Mouse (Mus musculus) lung, embryonic 16.5 days (tissue): ENCODE measurements around the gene Cbln4. TPM values are rescaled to one million over a fixed set of nuclear protein-coding genes. Genes with fewer than 3 reads are reported as not detected.
A peak's percentile ranks its signal among the peaks of the same experiment; 100 is the strongest.

Experiments used
- ATAC-seq: fragments of 200-750 bp; cut with Nextera tagmentation; 2 replicates; pipeline ENCODE4 v1.8.0; 2017; ENCODE audit warnings: low read depth, mild to moderate bottlenecking, moderate library complexity
- H3K27ac ChIP-seq: fragments of 300-500 bp; sonication (generic); 2 replicates; pipeline ENCODE4 v1.5.1; 2014; ENCODE audit warnings: mild to moderate bottlenecking, control low read depth, low read length
- H3K27me3 ChIP-seq: fragments of 300-500 bp; sonication (generic); 2 replicates; pipeline ENCODE4 v1.6.1; 2014; ENCODE audit warnings: low read depth, low read length, mixed read lengths; ENCODE audit not compliant: control insufficient read depth, insufficient read depth
- H3K36me3 ChIP-seq: fragments of 300-500 bp; sonication (generic); 2 replicates; pipeline ENCODE4 v1.6.1; 2014; ENCODE audit warnings: low read length; ENCODE audit not compliant: control insufficient read depth, insufficient read depth
- H3K4me1 ChIP-seq: fragments of 300-500 bp; sonication (generic); replicated peaks from 2 replicates; pipeline ENCODE4 v1.6.1; 2014; ENCODE audit warnings: low read length, mixed read lengths; ENCODE audit not compliant: control insufficient read depth, insufficient read depth
- H3K4me2 ChIP-seq: fragments of 300-500 bp; sonication (generic); 2 replicates; pipeline ENCODE4 v1.6.1; 2014; ENCODE audit warnings: low read depth, low read length, control low read depth
- H3K4me3 ChIP-seq: fragments of 300-500 bp; sonication (generic); 2 replicates; pipeline ENCODE4 v1.5.1; 2014; ENCODE audit warnings: mild to moderate bottlenecking, low read length, control low read depth
- H3K9ac ChIP-seq: fragments of 300-500 bp; sonication (generic); 2 replicates; pipeline ENCODE4 v1.6.1; 2014; ENCODE audit warnings: low read length, control low read depth
- H3K9me3 ChIP-seq: fragments of 300-500 bp; sonication (generic); 2 replicates; pipeline ENCODE4 v1.6.1; 2016; ENCODE audit warnings: low read length; ENCODE audit not compliant: control insufficient read depth
- WGBS: fragments of 180-500 bp; shearing (Covaris S2); extraction: QIAGEN DNeasy Blood & Tissue Kit; methylation state at CpG from one replicate; pipeline ENCODE4 v1.1.7; 2014; 5-methylcytosine and 5-hydroxymethylcytosine counted together
- polyA plus RNA-seq: library from polyadenylated mRNA; unstranded; fragments of >200 nt; fragmentation: Nextera tagmentation; extraction: Ambion mirVana; gene quantifications from 2 replicates; pipeline ENCODE4 v1.2.1, GENCODE M21; 2015

Cbln4 gene
- polyA plus RNA-seq, 1 experiment from 2014 or later, result 0.08 TPM

DNA sequence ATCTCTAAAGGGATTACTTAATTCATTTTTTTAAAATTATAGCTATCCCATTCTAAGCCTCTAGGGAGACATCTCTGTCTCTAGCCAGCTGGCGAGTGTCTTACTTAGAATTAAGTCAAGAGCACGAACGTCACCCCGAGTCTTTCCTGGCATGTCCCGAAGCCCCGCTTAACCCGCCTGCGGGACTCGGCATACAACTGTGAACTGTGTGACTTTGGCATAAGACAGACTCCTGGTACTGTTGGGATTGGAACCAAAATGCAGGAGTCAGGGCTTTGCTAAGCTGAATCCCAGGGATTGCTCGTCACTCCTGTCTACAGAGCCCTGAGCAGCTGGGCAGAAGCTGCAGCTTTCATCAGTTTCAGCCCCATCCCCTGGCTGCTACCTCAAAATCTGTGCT lies 2.4 kb downstream of the Cbln4 start:
- peaks cover 41% of the 10 kb centered on the region for H3K27me3 ChIP-seq
- no peaks in the 10 kb centered on the region for H3K4me1 ChIP-seq
- no peak overlapping the region for H3K9ac ChIP-seq
- 59% methylated on average over 10 of the region's 10 CpGs for WGBS
- no peak overlapping the region for H3K4me2 ChIP-seq
- H3K27ac ChIP-seq, result no peak overlapping the region
- no peaks in the 10 kb centered on the region for H3K9me3 ChIP-seq
- no peak for ATAC-seq
- no peaks in the 10 kb centered on the region for H3K36me3 ChIP-seq
- no peak overlapping the region for H3K4me3 ChIP-seq

DNA sequence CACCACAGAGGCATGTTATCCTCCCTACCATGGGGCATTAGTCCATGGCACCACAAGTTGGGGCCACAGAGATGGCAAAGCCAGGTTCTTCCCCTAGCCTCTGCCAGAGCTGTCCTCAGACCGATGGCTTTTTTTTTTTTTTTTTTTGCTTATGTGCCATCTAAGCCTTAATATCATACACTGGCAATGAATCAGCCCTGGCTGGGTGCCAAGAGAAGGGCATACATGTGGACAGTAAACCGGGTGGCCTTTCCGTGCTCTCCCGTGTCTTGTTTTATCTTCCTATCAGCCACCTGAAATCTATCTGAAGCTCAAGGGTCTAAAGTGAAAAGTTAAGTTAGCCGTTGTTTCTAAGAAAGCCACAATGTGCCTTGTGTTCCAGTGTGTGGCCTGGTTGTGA lies 3.7 kb downstream of the Cbln4 start:
- Histone ChIP-seq H3K9me3 (no peaks in the 10 kb centered on the region), H3K27ac (no peak overlapping the region), H3K4me1 (no peaks in the 10 kb centered on the region), H3K4me3 (no peak overlapping the region), H3K36me3 (no peaks in the 10 kb centered on the region), H3K27me3 (peaks cover 41% of the 10 kb centered on the region), H3K4me2 (no peak overlapping the region), H3K9ac (no peak overlapping the region)
- WGBS, result 76% methylated on average over 5 of the region's 5 CpGs
- ATAC-seq, result no peak

DNA sequence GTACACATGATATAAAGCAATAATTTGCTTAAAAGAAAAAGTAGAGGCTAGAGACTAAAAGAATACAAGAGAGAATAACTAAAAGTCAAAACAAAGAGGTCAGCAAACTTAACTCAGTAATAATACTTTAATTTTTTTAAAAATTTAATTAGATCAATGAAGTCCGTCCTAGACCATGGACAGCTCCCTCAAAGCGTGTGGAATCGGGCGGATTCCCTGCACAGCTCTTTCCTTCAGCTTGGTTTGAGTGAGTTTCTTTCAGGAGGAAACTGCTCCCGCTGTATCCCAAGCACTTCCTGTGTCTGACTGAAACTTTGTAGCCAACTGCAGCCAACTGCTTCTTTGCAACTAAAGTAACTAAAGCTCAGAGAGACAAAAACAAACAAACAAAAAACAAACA lies 9.0 kb downstream of the Cbln4 start:
- Histone ChIP-seq H3K36me3 (no peaks in the 10 kb centered on the region), H3K9me3 (no peaks in the 10 kb centered on the region), H3K27me3 (no peaks in the 10 kb centered on the region; the same call in 1 of the 2 replicates), H3K4me2 (no peak overlapping the region), H3K27ac (no peak overlapping the region), H3K4me1 (no peaks in the 10 kb centered on the region), H3K9ac (no peak overlapping the region), H3K4me3 (no peak overlapping the region)
- ATAC-seq, result no peak
- 12% methylated on average over 5 of the region's 5 CpGs for WGBS

DNA sequence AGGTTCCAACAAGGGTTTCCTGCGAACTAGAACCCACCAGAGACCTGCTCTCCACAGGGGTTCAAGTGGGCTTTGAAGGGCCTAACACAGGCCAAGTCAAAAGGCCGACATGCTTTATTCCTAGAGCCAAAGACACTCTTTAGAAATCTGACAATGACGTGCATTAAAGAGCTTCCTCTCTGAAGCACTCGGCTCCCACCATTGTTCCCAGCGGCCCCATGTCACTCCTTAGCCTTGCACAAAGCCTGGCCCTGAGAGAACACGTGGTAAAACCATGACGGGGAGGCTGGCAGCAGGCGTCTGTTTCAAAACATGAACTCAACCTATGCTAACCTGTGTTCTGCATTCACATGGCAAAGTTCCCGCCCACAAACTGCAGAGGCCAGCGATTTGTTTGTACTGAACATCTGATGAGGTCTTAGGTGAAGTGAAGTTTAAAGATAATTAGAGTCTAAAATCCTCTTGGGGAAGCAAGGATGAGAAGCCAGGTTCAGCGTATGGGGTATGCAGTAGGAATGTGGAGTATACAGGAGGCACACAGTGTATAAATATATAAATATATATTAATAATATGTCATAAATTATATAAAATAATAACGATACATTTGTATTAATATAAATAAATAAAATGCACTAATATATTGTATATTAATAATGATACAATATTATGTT lies 17.7 kb downstream of the Cbln4 start:
- no peak overlapping the region for H3K4me2 ChIP-seq
- no peaks in the 10 kb centered on the region for H3K9me3 ChIP-seq
- ATAC-seq, result no peak
- H3K36me3 ChIP-seq, result no peaks in the 10 kb centered on the region
- no peak overlapping the region for H3K27ac ChIP-seq
- no peak overlapping the region for H3K4me3 ChIP-seq
- 64% methylated on average over 12 of the region's 12 CpGs for WGBS
- no peak overlapping the region for H3K9ac ChIP-seq
- H3K4me1 ChIP-seq, result no peaks in the 10 kb centered on the region
- H3K27me3 ChIP-seq, result no peaks in the 10 kb centered on the region

DNA sequence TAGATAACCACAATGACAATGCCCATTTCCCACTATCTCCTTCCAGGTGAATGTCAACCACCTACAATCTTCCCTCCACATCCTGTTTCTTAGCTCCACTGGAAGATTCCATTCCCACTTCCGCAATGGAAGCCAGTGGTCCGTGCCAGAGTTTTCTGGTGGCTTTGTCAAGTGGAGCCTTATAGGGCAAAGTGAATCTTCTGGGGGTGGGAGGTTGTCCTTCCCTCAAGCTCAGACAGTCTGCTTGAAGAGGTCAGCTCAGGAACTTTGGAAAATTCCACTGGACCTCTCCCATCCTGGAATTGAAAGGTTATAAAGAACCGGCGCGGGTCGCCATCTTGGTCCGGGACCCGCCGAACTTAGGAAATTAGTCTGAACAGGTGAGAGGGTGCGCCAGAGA lies 36.5 kb downstream of the Cbln4 start:
- no peak overlapping the region for H3K27ac ChIP-seq

DNA sequence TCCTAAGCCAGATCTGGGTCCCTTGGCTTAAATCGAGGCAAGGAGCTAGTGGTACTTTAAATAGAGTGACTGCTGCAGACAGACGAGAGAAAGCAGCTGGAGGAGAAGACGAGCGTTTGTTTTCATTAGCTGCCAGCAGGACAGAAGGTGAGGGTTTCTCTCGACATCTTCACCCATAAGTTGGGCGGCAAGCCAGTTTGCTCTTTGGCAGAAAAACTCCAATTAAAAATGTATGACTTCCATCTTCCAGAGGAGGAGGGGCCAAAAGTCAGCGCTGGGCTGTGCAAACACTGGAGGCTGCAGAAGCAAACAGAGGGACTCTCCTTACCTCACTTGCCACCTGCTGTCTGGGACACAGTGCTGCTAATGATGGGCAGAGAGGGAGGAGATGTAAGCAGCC lies 37.3 kb downstream of the Cbln4 start:
- no peak overlapping the region for H3K9ac ChIP-seq
- H3K27me3 ChIP-seq, result no peaks in the 10 kb centered on the region
- peak overlapping the region; percentile 27; the same call in 1 of the 2 replicates for H3K4me2 ChIP-seq
- no peaks in the 10 kb centered on the region for H3K36me3 ChIP-seq
- ATAC-seq, result peak; percentile 91
- H3K27ac ChIP-seq, result no peak overlapping the region; the same call in 1 of the 2 replicates
- no peak overlapping the region for H3K4me3 ChIP-seq
- peaks cover 18% of the 10 kb centered on the region for H3K4me1 ChIP-seq
- 3% methylated on average over 7 of the region's 7 CpGs for WGBS
- no peaks in the 10 kb centered on the region for H3K9me3 ChIP-seq

More for the DNA sequence above, 36.5 kb downstream of the Cbln4 start:
- no peak overlapping the region for H3K9ac ChIP-seq
- no peak for ATAC-seq
- no peak overlapping the region for H3K4me3 ChIP-seq
- no peaks in the 10 kb centered on the region for H3K27me3 ChIP-seq
- WGBS, result 87% methylated on average over 10 of the region's 10 CpGs
- H3K9me3 ChIP-seq, result no peaks in the 10 kb centered on the region
- H3K4me1 ChIP-seq, result peaks cover 18% of the 10 kb centered on the region
- H3K36me3 ChIP-seq, result no peaks in the 10 kb centered on the region
- no peak overlapping the region for H3K4me2 ChIP-seq

DNA sequence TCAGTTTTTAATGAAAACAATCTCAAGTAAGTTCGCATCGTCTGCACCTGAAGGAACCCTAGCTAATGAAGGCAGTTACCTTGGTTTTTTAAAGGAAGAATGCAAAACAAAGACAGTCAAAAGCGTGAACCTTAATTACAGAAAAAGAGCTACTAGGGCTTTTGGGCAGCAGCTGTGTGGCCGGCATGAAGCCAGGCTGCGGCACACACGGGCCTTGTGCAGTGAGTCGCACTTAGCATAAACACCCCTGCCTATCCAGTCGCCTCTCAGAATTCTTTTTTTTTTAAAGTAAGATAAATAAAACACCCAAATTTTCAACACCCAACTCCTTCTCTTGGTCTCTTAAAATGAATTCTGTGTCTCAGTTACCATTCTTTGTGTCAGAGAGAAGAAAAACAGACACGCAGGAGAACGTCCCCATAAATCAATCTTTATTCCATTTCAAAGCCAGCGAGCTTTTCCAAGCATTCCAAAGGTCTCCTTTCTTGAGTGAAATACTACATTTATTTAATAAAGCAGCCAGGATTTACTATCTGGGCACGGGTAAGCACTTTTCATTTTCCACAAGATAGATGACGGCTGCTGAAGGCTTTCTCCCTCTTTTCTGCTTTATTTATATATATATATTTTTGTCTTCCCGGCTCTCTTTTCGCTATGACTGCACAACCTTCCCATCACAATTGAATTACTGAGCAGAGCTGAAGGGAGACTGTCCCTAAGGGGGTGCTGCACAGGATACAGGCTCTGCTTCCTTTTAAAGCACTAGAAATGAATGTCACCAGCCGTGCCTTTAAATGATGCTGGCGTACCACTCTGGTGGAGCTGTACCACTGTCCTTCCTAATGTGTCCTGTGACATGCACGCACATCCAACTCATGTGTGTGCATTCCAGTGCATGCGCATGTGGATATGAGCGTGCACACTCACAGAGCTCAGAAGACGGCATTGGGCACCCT lies 39.0 kb downstream of the Cbln4 start:
- WGBS, result 52% methylated on average over 21 of the region's 21 CpGs
- Histone ChIP-seq H3K9ac (no peak overlapping the region), H3K27me3 (no peaks in the 10 kb centered on the region), H3K27ac (no peak overlapping the region), H3K4me2 (no peak overlapping the region), H3K36me3 (no peaks in the 10 kb centered on the region), H3K4me1 (peaks cover 18% of the 10 kb centered on the region), H3K4me3 (no peak overlapping the region), H3K9me3 (no peaks in the 10 kb centered on the region)
- no peak for ATAC-seq

DNA sequence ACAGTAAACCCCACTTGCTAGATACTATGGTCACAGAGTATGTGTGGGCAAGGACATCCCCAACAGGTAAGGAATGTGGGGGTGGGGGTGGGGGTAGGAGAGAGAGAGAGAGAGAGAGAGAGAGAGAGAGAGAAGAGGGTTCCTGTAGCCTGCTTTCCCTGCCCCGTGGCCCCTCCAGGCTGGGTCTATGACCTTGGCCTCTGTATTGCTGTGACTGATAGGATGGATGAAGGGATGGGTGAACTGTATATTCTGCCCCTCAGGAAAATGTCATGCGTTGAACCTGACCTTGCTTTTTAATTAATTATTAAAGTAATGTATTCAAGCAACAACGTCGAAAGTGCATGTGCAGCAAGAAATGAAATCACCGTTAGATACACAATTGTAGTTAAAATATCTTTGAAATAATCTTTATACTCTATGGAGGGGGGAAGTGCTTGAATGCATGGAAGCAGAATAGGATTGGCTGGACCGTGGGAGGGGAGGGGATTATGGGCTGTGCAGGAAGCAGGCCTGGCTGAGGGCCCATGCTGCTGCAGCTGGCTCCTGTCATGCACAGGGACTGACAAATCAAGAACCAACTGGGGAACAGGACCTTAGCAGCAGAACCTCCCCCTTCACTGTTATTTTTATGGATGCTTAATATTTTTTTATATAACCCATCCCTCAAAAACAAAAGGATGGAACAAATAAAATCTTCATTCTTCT lies 46.1 kb downstream of the Cbln4 start:
- Histone ChIP-seq H3K4me1 (peaks cover 9% of the 10 kb centered on the region; the same call in 1 of the 2 replicates), H3K4me2 (no peak overlapping the region), H3K9ac (no peak overlapping the region), H3K9me3 (no peaks in the 10 kb centered on the region), H3K27me3 (no peaks in the 10 kb centered on the region), H3K27ac (no peak overlapping the region), H3K4me3 (no peak overlapping the region), H3K36me3 (no peaks in the 10 kb centered on the region)
- peak; percentile 95 for ATAC-seq
- 33% methylated on average over 6 of the region's 6 CpGs for WGBS

DNA sequence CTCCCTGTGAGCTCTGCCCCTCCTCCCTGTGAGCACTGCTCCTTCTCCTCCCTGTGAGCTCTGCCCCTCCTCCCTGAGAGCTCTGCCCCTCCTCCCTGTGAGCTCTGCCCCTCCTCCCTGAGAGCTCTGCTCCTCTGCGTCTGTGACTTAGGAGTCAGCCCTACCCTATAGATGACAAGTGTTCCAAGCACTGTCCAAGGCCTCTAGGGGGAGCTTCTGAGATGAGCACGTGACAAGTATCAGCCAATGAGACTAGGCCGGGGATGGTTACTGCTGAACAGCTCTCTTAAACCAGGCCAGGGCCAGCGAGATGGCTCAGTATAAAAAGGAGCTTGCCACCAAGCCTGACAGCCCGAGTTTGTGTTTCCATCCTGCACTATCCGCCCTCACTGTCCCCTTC lies 48.4 kb downstream of the Cbln4 start:
- H3K4me2 ChIP-seq, result no peak overlapping the region
- no peak for ATAC-seq
- H3K9me3 ChIP-seq, result no peaks in the 10 kb centered on the region
- WGBS, result 70% methylated on average over 6 of the region's 6 CpGs
- H3K9ac ChIP-seq, result no peak overlapping the region
- H3K36me3 ChIP-seq, result no peaks in the 10 kb centered on the region
- H3K27ac ChIP-seq, result no peak overlapping the region
- no peaks in the 10 kb centered on the region for H3K27me3 ChIP-seq
- no peak overlapping the region for H3K4me3 ChIP-seq
- peaks cover 9% of the 10 kb centered on the region; the same call in 1 of the 2 replicates for H3K4me1 ChIP-seq
